Mouse (Mus musculus): Measurements from ENCODE around the gene Defb36. TPM values are rescaled to one million over a fixed set of nuclear protein-coding genes. Genes with fewer than 3 reads are reported as not detected.

Defb36 gene
- polyA plus RNA-seq (2015; fragmentation: Nextera tagmentation; extraction: Ambion mirVana): not detected in 2 replicates

DNA sequence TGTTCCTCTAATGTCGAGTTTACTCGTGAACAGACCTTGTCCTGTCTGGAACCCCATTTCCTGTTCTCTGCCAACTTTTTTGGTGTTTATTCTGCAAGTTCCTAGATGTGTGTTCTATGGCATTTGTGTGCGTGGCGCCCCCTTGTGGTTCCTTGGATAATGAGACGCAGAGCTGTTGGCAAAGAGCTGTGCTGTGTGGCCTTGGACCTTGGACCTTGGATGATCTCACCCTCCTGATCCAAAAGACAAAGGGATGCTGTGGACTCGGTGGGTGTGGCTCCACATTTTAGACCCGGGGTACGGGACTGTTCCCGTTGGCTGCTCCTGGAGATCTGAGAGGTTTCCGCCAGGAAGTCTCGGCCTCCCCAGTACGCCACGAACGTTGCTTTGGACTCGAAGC is at the start of gene Defb36:
Defb36 (plus strand) TSS at position 271 of the 400 bp plus-strand sequence.

DNA sequence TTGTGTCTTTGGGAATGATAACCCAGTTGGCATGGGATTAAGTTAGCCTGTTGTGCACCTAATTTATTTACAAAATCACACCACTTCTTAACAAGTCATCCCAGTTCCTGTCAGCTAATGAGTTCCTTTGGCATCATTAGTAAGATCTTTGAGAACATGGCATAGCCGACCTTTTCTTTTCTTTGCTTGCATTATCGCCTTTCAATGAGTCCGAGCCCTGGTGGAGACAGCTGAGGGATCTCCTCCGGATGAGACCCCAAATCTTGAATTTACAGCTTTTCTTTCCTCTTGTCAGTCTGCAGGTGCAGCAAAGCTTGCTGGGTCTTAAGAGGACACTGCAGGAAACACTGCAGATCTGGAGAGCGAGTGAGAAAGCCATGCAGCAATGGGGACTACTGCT is 35.1 kb upstream of the Defb36 start, which contains the start of gene Gm17416:
Gm17416 (plus strand) TSS at position 301 of the 400 bp plus-strand sequence.

DNA sequence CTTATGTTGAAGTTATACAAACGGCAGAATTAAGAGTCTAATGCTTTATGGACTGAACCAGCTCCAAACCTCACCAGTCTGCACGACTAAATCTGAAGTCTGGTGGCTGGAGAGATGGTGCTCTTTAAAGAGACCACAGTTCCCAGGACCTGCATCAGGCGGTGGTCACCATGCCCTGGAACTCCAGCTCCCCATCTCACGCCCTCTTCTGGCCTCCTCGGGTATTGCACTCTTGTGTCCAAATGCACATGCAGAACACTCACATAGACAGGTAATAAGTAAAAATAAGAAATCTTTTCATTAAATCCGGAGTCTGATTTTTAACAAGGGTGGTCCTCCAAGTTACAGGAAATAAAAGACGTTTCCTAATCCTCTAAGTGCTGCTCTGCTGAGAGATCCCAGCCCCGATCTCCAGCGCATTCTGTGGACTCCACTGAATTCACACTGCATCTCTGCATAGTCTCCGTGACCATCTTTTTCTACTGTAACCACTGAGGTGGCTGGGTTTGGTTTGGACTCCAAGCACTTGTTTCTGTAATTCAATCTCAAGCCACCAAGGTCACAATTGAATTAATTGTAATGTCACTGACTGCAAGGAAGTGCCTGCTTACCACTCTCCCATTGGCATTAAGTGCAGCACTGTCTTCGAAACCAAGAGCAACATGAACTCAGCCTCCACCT is 31.9 kb upstream of the Defb36 start, which contains the start of gene Defb21:
Defb21 (plus strand) TSS at position 631 of the 681 bp plus-strand sequence.

GRCm38 (mm10) chr2:152580107-152580506 is 24.0 kb upstream of the Defb36 start, which contains the start of gene Defb19:
Gene Defb19, minus strand, starts transcription at chr2:152580312.

DNA sequence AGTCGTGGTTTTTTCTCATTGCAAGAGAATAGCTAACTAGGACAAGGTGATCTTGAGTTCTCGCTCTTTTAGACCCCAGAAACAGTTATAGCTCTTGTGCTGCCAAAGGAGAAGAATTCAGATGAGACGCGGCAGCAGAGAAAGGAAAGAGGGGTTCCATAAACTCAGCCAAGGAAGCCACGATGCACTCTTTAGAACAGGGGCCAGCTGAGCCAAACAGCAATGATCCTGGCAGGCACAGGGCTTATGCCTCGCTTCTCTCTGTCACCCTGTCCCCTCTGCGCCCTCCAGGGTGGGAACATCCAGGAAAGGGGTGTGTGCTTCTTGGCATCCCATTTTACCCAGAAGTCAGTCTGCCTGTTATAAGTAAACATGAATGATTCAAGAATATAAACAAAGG is 4.8 kb upstream of the Defb36 start, which contains the start of gene Defb45:
Defb45 (minus strand) TSS at position 101 of the 400 bp plus-strand sequence.

DNA sequence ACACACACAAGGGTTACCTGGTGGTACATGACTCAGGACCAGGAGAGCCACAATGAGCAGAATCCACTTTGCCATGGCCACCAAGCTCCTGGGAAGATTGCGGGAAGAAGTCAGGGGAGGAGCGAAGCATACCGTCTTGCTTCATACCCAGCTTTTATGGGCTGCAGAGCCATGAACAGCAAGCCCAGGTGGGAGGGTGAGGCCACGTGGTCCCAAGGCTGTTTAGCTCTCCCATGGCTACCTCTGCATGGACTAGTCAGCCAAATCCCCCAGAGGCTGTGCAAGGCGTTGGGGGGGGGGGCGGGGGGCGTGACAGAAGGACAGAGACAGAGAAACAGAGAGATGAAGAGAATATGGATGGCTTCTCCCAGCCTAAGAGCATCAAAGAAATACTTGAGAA is 18.8 kb downstream of the Defb36 start, which contains the start of gene Defb25:
Defb25 (minus strand) TSS at position 101 of the 400 bp plus-strand sequence.

GRCm38 (mm10) chr2:152626774-152627591 is 22.9 kb downstream of the Defb36 start, which contains the start of gene Rem1:
Gene Rem1, plus strand, starts transcription at chr2:152626951.

Other genes starting within 250 kb of the Defb36 start
- gene Nrsn2, start 227.7 kb upstream of the Defb36 start, polyA plus RNA-seq (2015; fragmentation: Nextera tagmentation; extraction: Ambion mirVana): not detected in 2 replicates
- gene Sox12, start 206.3 kb upstream of the Defb36 start, polyA plus RNA-seq (2015; fragmentation: Nextera tagmentation; extraction: Ambion mirVana): 3.0 and 3.6 TPM in 2 replicates
- 13.4 and 15.3 TPM in 2 replicates for gene Zcchc3, start 189.3 kb upstream of the Defb36 start, polyA plus RNA-seq (2015; fragmentation: Nextera tagmentation; extraction: Ambion mirVana)
- 0.60 and 1.4 TPM in 2 replicates for gene 6820408C15Rik, start 188.7 kb upstream of the Defb36 start, polyA plus RNA-seq (2015; fragmentation: Nextera tagmentation; extraction: Ambion mirVana)
- not detected in 2 replicates for gene Defb23, start 139.7 kb upstream of the Defb36 start, polyA plus RNA-seq (2015; fragmentation: Nextera tagmentation; extraction: Ambion mirVana)
- gene Defb20, start 127.3 kb upstream of the Defb36 start, polyA plus RNA-seq (2015; fragmentation: Nextera tagmentation; extraction: Ambion mirVana): not detected in 2 replicates
- not detected in 2 replicates for gene Defb22, start 114.2 kb upstream of the Defb36 start, polyA plus RNA-seq (2015; fragmentation: Nextera tagmentation; extraction: Ambion mirVana)
- not detected in 2 replicates for gene Defb26, start 92.6 kb upstream of the Defb36 start, polyA plus RNA-seq (2015; fragmentation: Nextera tagmentation; extraction: Ambion mirVana)
- not detected in 2 replicates for gene Defb28, start 86.1 kb upstream of the Defb36 start, polyA plus RNA-seq (2015; fragmentation: Nextera tagmentation; extraction: Ambion mirVana)
- not detected in 2 replicates for gene Defb29, start 64.2 kb upstream of the Defb36 start, polyA plus RNA-seq (2015; fragmentation: Nextera tagmentation; extraction: Ambion mirVana)
- not detected in 2 replicates for gene Gm17416, start 35.0 kb upstream of the Defb36 start, polyA plus RNA-seq (2015; fragmentation: Nextera tagmentation; extraction: Ambion mirVana)
- gene Defb21, start 31.6 kb upstream of the Defb36 start, polyA plus RNA-seq (2015; fragmentation: Nextera tagmentation; extraction: Ambion mirVana): not detected in 2 replicates
- gene Defb19, start 24.0 kb upstream of the Defb36 start, polyA plus RNA-seq (2015; fragmentation: Nextera tagmentation; extraction: Ambion mirVana): not detected in 2 replicates
- gene Defb45, start 4.9 kb upstream of the Defb36 start, polyA plus RNA-seq (2015; fragmentation: Nextera tagmentation; extraction: Ambion mirVana): not detected in 2 replicates
- 0.74 and 1.2 TPM in 2 replicates for gene Defb25, start 18.7 kb downstream of the Defb36 start, polyA plus RNA-seq (2015; fragmentation: Nextera tagmentation; extraction: Ambion mirVana)
- 9.2 TPM in 2 replicates for gene Rem1, start 22.6 kb downstream of the Defb36 start, polyA plus RNA-seq (2015; fragmentation: Nextera tagmentation; extraction: Ambion mirVana)
- 79.5 and 83.8 TPM in 2 replicates for gene H13, start 65.1 kb downstream of the Defb36 start, polyA plus RNA-seq (2015; fragmentation: Nextera tagmentation; extraction: Ambion mirVana)
- gene Mcts2, start 82.7 kb downstream of the Defb36 start, polyA plus RNA-seq (2015; fragmentation: Nextera tagmentation; extraction: Ambion mirVana): 33.1 and 33.7 TPM in 2 replicates
- 186 and 218 TPM in 2 replicates for gene Id1, start 131.9 kb downstream of the Defb36 start, polyA plus RNA-seq (2015; fragmentation: Nextera tagmentation; extraction: Ambion mirVana)
- gene Cox4i2, start 149.8 kb downstream of the Defb36 start, polyA plus RNA-seq (2015; fragmentation: Nextera tagmentation; extraction: Ambion mirVana): 10.9 and 15.6 TPM in 2 replicates
- 87.3 and 90.0 TPM in 2 replicates for gene Bcl2l1, start 227.4 kb downstream of the Defb36 start, polyA plus RNA-seq (2015; fragmentation: Nextera tagmentation; extraction: Ambion mirVana)
- 13.9 and 21.6 TPM in 2 replicates for gene Tpx2, start 243.6 kb downstream of the Defb36 start, polyA plus RNA-seq (2015; fragmentation: Nextera tagmentation; extraction: Ambion mirVana)

All from urinary bladder, postnatal 0 days (tissue).